Mouse (Mus musculus) liver, postnatal 0 days (tissue): Measurements from ENCODE around the gene Arhgap22.

Source experiments
- CTCF ChIP-seq: sonication (generic); IDR thresholded peaks from 2 replicates; pipeline ENCODE4 v1.5.1; 2016; ENCODE audit warnings: antibody characterized with exemption, low read depth
- EP300 ChIP-seq: IDR thresholded peaks from 2 replicates; pipeline ENCODE4 v1.6.1; 2016; ENCODE audit warnings: antibody characterized with exemption, low read depth, mild to moderate bottlenecking

- TF ChIP-seq CTCF = no peak
- TF ChIP-seq EP300 = no peak
These were observed 1.4 kb upstream of the Arhgap22 start for GRCm38 (mm10) chr14:33212271-33212957.
